Mouse (Mus musculus): ENCODE results near the gene A730049H05Rik.

Gene A730049H05Rik

GRCm38 (mm10) chr6:92816311-92816751 lies at the start of gene A730049H05Rik:
Gene A730049H05Rik (plus strand): TSS chr6:92816478.
- ATAC-seq (ENCODE audit: insufficient number of reproducible peaks, low FRiP score, low TSS enrichment), result no peak

GRCm38 (mm10) chr6:92776356-92776755 lies 39.9 kb upstream of the A730049H05Rik start:
- peak; percentile 47; the same call in 1 of the 2 replicates for ATAC-seq (ENCODE audit: insufficient number of reproducible peaks, low FRiP score, low TSS enrichment)

GRCm38 (mm10) chr6:92779140-92779934 lies 36.9 kb upstream of the A730049H05Rik start:
- no peak for ATAC-seq (ENCODE audit: insufficient number of reproducible peaks, low FRiP score, low TSS enrichment)

GRCm38 (mm10) chr6:92779935-92780205 lies 36.4 kb upstream of the A730049H05Rik start:
- ATAC-seq (ENCODE audit: insufficient number of reproducible peaks, low FRiP score, low TSS enrichment), result no peak

- no peak for ATAC-seq (ENCODE audit: insufficient number of reproducible peaks, low FRiP score, low TSS enrichment)
Observed at GRCm38 (mm10) chr6:92781446-92781845, 34.8 kb upstream of the A730049H05Rik start.

GRCm38 (mm10) chr6:92784782-92785181 lies 31.5 kb upstream of the A730049H05Rik start:
- no peak for ATAC-seq (ENCODE audit: insufficient number of reproducible peaks, low FRiP score, low TSS enrichment)

GRCm38 (mm10) chr6:92786701-92787375 lies 29.4 kb upstream of the A730049H05Rik start:
- ATAC-seq (ENCODE audit: insufficient number of reproducible peaks, low FRiP score, low TSS enrichment), result no peak

- no peak for ATAC-seq (ENCODE audit: insufficient number of reproducible peaks, low FRiP score, low TSS enrichment)
Observed at GRCm38 (mm10) chr6:92787376-92787712, 28.9 kb upstream of the A730049H05Rik start.

- no peak for ATAC-seq (ENCODE audit: insufficient number of reproducible peaks, low FRiP score, low TSS enrichment)
Observed at GRCm38 (mm10) chr6:92793804-92794203, 22.5 kb upstream of the A730049H05Rik start.

GRCm38 (mm10) chr6:92801462-92801861 lies 14.8 kb upstream of the A730049H05Rik start:
- no peak for ATAC-seq (ENCODE audit: insufficient number of reproducible peaks, low FRiP score, low TSS enrichment)

GRCm38 (mm10) chr6:92802421-92802820 lies 13.9 kb upstream of the A730049H05Rik start:
- ATAC-seq (ENCODE audit: insufficient number of reproducible peaks, low FRiP score, low TSS enrichment), result no peak

- no peak for ATAC-seq (ENCODE audit: insufficient number of reproducible peaks, low FRiP score, low TSS enrichment)
Observed at GRCm38 (mm10) chr6:92803213-92803612, 13.1 kb upstream of the A730049H05Rik start.

- no peak for ATAC-seq (ENCODE audit: insufficient number of reproducible peaks, low FRiP score, low TSS enrichment)
Observed at GRCm38 (mm10) chr6:92804254-92804971, 11.9 kb upstream of the A730049H05Rik start.

- ATAC-seq (ENCODE audit: insufficient number of reproducible peaks, low FRiP score, low TSS enrichment), result no peak
Observed at GRCm38 (mm10) chr6:92809818-92810217, 6.5 kb upstream of the A730049H05Rik start.

- no peak for ATAC-seq (ENCODE audit: insufficient number of reproducible peaks, low FRiP score, low TSS enrichment)
Observed at GRCm38 (mm10) chr6:92810628-92811027, 5.7 kb upstream of the A730049H05Rik start.

- ATAC-seq (ENCODE audit: insufficient number of reproducible peaks, low FRiP score, low TSS enrichment), result no peak
Observed at GRCm38 (mm10) chr6:92811566-92811965, 4.7 kb upstream of the A730049H05Rik start.

- ATAC-seq (ENCODE audit: insufficient number of reproducible peaks, low FRiP score, low TSS enrichment), result 0 out of 2 replicates have a peak, but pooled peaks have one; percentile 24
Observed at GRCm38 (mm10) chr6:92812702-92813370, 3.4 kb upstream of the A730049H05Rik start.

- ATAC-seq (ENCODE audit: insufficient number of reproducible peaks, low FRiP score, low TSS enrichment), result no peak
Observed at GRCm38 (mm10) chr6:92817661-92818060, 1.4 kb downstream of the A730049H05Rik start.

GRCm38 (mm10) chr6:92821606-92822005 lies 5.3 kb downstream of the A730049H05Rik start:
- no peak for ATAC-seq (ENCODE audit: insufficient number of reproducible peaks, low FRiP score, low TSS enrichment)

GRCm38 (mm10) chr6:92822006-92822405 lies 5.7 kb downstream of the A730049H05Rik start:
- ATAC-seq (ENCODE audit: insufficient number of reproducible peaks, low FRiP score, low TSS enrichment), result no peak

GRCm38 (mm10) chr6:92823991-92824390 lies 7.7 kb downstream of the A730049H05Rik start:
- ATAC-seq (ENCODE audit: insufficient number of reproducible peaks, low FRiP score, low TSS enrichment), result no peak
